ENCODE assay signal across 8 mouse cellular contexts in the genomic region with DNA sequence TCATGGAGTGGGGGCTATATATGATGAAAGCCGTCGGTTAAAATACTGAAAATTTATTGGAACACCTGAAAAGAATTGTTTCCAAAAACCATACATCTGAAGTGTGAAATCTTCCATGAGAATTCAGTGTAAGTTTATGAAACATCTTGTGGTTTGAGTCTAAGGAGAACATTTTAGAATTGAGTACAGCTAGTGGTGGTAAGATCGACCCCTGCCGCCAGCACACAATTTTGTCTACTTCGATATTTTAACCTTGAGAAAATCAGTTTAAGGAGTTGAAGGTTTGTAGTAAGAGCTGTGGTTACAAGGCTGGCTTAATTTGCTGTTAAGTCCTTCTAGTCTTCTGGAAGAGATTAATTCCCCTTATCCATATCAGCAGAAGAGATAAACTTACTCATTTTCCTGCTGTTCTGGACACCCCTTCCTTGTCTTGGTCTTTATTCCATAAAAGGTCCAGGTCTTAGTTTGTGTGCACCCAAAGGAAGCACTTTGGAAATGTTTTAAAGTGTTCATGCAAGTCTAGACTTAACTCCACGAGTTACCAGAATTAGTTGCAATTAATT. TPM values are rescaled to one million over a fixed set of nuclear protein-coding genes. Genes with fewer than 3 reads are reported as not detected.
DNase-seq lines count a peak whose midpoint lies in the region; ATAC-seq and TF ChIP-seq lines count a peak whose summit lies in the region.

No protein-coding gene starts in this region.

- 1% methylated on average over 6 of the region's 6 CpGs for WGBS in lung, postnatal 0 days
- WGBS in intestine, embryonic 14.5 days = 3% methylated on average over 6 of the region's 6 CpGs
- WGBS in neural tube, embryonic 14.5 days = 3% methylated on average over 6 of the region's 6 CpGs

- ATAC-seq in lung, postnatal 0 days = no peak
- no peak for ATAC-seq in intestine, embryonic 14.5 days (replicated peaks; ENCODE audit: low FRiP score, low TSS enrichment, low read depth)
- no peak for ATAC-seq in neural tube, embryonic 14.5 days (ENCODE audit: low read depth)
- ATAC-seq in activated CD4-positive, CD25-positive, alpha-beta regulatory T cell, adult 4 months = no peak

- DNase-seq in lung, postnatal 0 days (ENCODE audit: low spot score) = peak; percentile 15
- DNase-seq in lung, postnatal 10 days = no peak
- no peak for DNase-seq in intestine, embryonic 14.5 days (ENCODE audit: low spot score)
- no peak for DNase-seq in gastrocnemius, adult 8-10 months (ENCODE audit: low spot score in 2 of 2)
- no peak for DNase-seq in spleen, postnatal 4 days (ENCODE audit: low spot score in 2 of 2)

- peaks cover 7% of the 10 kb centered on the region; the same call in 1 of the 2 replicates for H3K4me1 ChIP-seq in lung, postnatal 0 days (ENCODE audit: insufficient read depth, low read depth, low read length)
- peaks cover 2% of the 10 kb centered on the region; the same call in 1 of the 2 replicates for H3K4me1 ChIP-seq in cortical plate, adult 2 months (ENCODE audit: control insufficient read depth, insufficient read depth, low read length)
- H3K4me1 ChIP-seq in intestine, embryonic 14.5 days (replicated peaks; ENCODE audit: control insufficient read depth, insufficient read depth, low read length) = peaks cover 16% of the 10 kb centered on the region
- peaks cover 17% of the 10 kb centered on the region; the same call in 1 of the 2 replicates for H3K4me1 ChIP-seq in neural tube, embryonic 14.5 days (ENCODE audit: control insufficient read depth, insufficient read depth, low read length)

- peak; percentile 29 for TF ChIP-seq CTCF in lung, postnatal 0 days (IDR thresholded peaks at IDR 0.05)
- no peak for TF ChIP-seq CTCF in cortical plate, adult 2 months (IDR thresholded peaks at IDR 0.05; ENCODE audit: extremely low read depth, insufficient read depth, low read length)

- no peak for TF ChIP-seq POLR2A in cortical plate, adult 2 months (IDR thresholded peaks at IDR 0.05; ENCODE audit: extremely low read depth, insufficient read depth, low read length)

- H3K27ac ChIP-seq in lung, postnatal 0 days (ENCODE audit: low read length) = peak overlapping the region; percentile 99
- no peak overlapping the region for H3K27ac ChIP-seq in cortical plate, adult 2 months (ENCODE audit: insufficient read depth, low read length)
- H3K27ac ChIP-seq in intestine, embryonic 14.5 days (ENCODE audit: low read depth) = no peak overlapping the region
- no peak overlapping the region; the same call in 1 of the 2 replicates for H3K27ac ChIP-seq in neural tube, embryonic 14.5 days (ENCODE audit: low read depth, low read length)

- H3K4me3 ChIP-seq in lung, postnatal 0 days (ENCODE audit: low read depth, low read length) = peak overlapping the region; percentile 100
- H3K4me3 ChIP-seq in cortical plate, adult 2 months (ENCODE audit: insufficient read depth, low read length) = peak overlapping the region; percentile 42; the same call in 1 of the 2 replicates
- H3K4me3 ChIP-seq in intestine, embryonic 14.5 days (ENCODE audit: low read depth, low read length) = peak overlapping the region; percentile 96
- peak overlapping the region; percentile 68 for H3K4me3 ChIP-seq in neural tube, embryonic 14.5 days (ENCODE audit: low read depth, low read length)

- H3K36me3 ChIP-seq in lung, postnatal 0 days (ENCODE audit: insufficient read depth, low read length) = no peaks in the 10 kb centered on the region
- H3K36me3 ChIP-seq in intestine, embryonic 14.5 days (ENCODE audit: control insufficient read depth, insufficient read depth, low read length) = no peaks in the 10 kb centered on the region
- H3K36me3 ChIP-seq in neural tube, embryonic 14.5 days (ENCODE audit: control insufficient read depth, insufficient read depth, low read length) = no peaks in the 10 kb centered on the region

- no peaks in the 10 kb centered on the region for H3K27me3 ChIP-seq in lung, postnatal 0 days (replicated peaks; ENCODE audit: insufficient read depth, low read length)
- H3K27me3 ChIP-seq in intestine, embryonic 14.5 days (replicated peaks; ENCODE audit: control insufficient read depth, insufficient read depth, low read length) = no peaks in the 10 kb centered on the region
- H3K27me3 ChIP-seq in neural tube, embryonic 14.5 days (ENCODE audit: control insufficient read depth, insufficient read depth, low read length) = no peaks in the 10 kb centered on the region; the same call in 1 of the 2 replicates

- no peaks in the 10 kb centered on the region for H3K9me3 ChIP-seq in lung, postnatal 0 days (ENCODE audit: low read length)
- no peaks in the 10 kb centered on the region for H3K9me3 ChIP-seq in intestine, embryonic 14.5 days (ENCODE audit: control insufficient read depth, low read length)
- no peaks in the 10 kb centered on the region for H3K9me3 ChIP-seq in neural tube, embryonic 14.5 days (ENCODE audit: control insufficient read depth, low read length)

- H3K9ac ChIP-seq in lung, postnatal 0 days (replicated peaks; ENCODE audit: low read depth) = peak overlapping the region; percentile 97
- H3K9ac ChIP-seq in intestine, embryonic 14.5 days (ENCODE audit: low read length) = peak overlapping the region; percentile 99
- H3K9ac ChIP-seq in neural tube, embryonic 14.5 days (replicated peaks; ENCODE audit: low read depth, low read length) = peak overlapping the region; percentile 85; the same call in 1 of the 2 replicates

- TF ChIP-seq EP300 in lung, postnatal 0 days (IDR thresholded peaks at IDR 0.05) = no peak

- H3K4me2 ChIP-seq in lung, postnatal 0 days (replicated peaks; ENCODE audit: low read depth, low read length) = peak overlapping the region; percentile 75
- peak overlapping the region; percentile 58 for H3K4me2 ChIP-seq in intestine, embryonic 14.5 days (ENCODE audit: low read length)
- peak overlapping the region; percentile 61 for H3K4me2 ChIP-seq in neural tube, embryonic 14.5 days (ENCODE audit: low read depth, low read length)

RNA-seq across cellular contexts. Expression of gene Hif1a, which starts 7.9 kb away (rescaled TPM):
- 34.6 and 42.7 TPM in 2 replicates for polyA plus RNA-seq in lung, postnatal 0 days (2015; fragmentation: Nextera tagmentation; extraction: Ambion mirVana)
- 35.9 and 36.2 TPM in 2 replicates for polyA plus RNA-seq in cortical plate, adult 2 months (2012; rRNA removed)
- 79.3 and 82.6 TPM in 2 replicates for polyA plus RNA-seq in intestine, embryonic 14.5 days (2014; fragmentation: Nextera tagmentation; extraction: Ambion mirVana)
- 97.2 and 114 TPM in 2 replicates for polyA plus RNA-seq in neural tube, embryonic 14.5 days (2014; fragmentation: Nextera tagmentation; extraction: Ambion mirVana)
- polyA plus RNA-seq in activated CD4-positive, CD25-positive, alpha-beta regulatory T cell, adult 4 months (2017; shearing (Covaris generic)) = 10 to 100 TPM; 65.7 to 77.4 TPM
- 10 to 100 TPM; 13.1 to 16.9 (median 13.7) TPM for total RNA-seq in gastrocnemius, adult 8-10 months (2022)

RNA-seq across cellular contexts. Expression of gene Gm49321, which starts 28.4 kb away (rescaled TPM):
- polyA plus RNA-seq in lung, postnatal 0 days (2015; fragmentation: Nextera tagmentation; extraction: Ambion mirVana) = 4.3 and 7.2 TPM in 2 replicates
- polyA plus RNA-seq in cortical plate, adult 2 months (2012; rRNA removed) = not detected in 2 replicates
- polyA plus RNA-seq in intestine, embryonic 14.5 days (2014; fragmentation: Nextera tagmentation; extraction: Ambion mirVana) = 9.4 and 12.8 TPM in 2 replicates
- polyA plus RNA-seq in neural tube, embryonic 14.5 days (2014; fragmentation: Nextera tagmentation; extraction: Ambion mirVana) = 18.4 and 21.2 TPM in 2 replicates
- 10 to 100 TPM; 10.8 to 21.0 TPM for polyA plus RNA-seq in activated CD4-positive, CD25-positive, alpha-beta regulatory T cell, adult 4 months (2017; shearing (Covaris generic))
- total RNA-seq in gastrocnemius, adult 8-10 months (2022) = 1 to 10 TPM; 2.5 to 3.7 (median 3.3) TPM

RNA-seq across cellular contexts. Expression of gene Snapc1, which starts 55.2 kb away (rescaled TPM):
- 9.1 and 9.2 TPM in 2 replicates for polyA plus RNA-seq in lung, postnatal 0 days (2015; fragmentation: Nextera tagmentation; extraction: Ambion mirVana)
- 31.3 and 32.0 TPM in 2 replicates for polyA plus RNA-seq in cortical plate, adult 2 months (2012; rRNA removed)
- 14.6 and 20.2 TPM in 2 replicates for polyA plus RNA-seq in intestine, embryonic 14.5 days (2014; fragmentation: Nextera tagmentation; extraction: Ambion mirVana)
- polyA plus RNA-seq in neural tube, embryonic 14.5 days (2014; fragmentation: Nextera tagmentation; extraction: Ambion mirVana) = 38.1 and 41.5 TPM in 2 replicates
- 10 to 100 TPM; 13.3 to 21.9 TPM for polyA plus RNA-seq in activated CD4-positive, CD25-positive, alpha-beta regulatory T cell, adult 4 months (2017; shearing (Covaris generic))
- total RNA-seq in gastrocnemius, adult 8-10 months (2022) = 1 to 10 TPM; 3.2 to 6.3 (median 4.6) TPM

Comparison
In these comparisons a context has a peak if more than half of its experiments do, and no peak if none do; other contexts are left out.
1. H3K4me3 ChIP-seq: peak in every context shown above with its lines; median percentile 100 in lung, postnatal 0 days; 96 in intestine, embryonic 14.5 days; 68 in neural tube, embryonic 14.5 days; 42 in cortical plate, adult 2 months.